8 mouse cellular contexts compared by ENCODE assay signal in the genomic region with DNA sequence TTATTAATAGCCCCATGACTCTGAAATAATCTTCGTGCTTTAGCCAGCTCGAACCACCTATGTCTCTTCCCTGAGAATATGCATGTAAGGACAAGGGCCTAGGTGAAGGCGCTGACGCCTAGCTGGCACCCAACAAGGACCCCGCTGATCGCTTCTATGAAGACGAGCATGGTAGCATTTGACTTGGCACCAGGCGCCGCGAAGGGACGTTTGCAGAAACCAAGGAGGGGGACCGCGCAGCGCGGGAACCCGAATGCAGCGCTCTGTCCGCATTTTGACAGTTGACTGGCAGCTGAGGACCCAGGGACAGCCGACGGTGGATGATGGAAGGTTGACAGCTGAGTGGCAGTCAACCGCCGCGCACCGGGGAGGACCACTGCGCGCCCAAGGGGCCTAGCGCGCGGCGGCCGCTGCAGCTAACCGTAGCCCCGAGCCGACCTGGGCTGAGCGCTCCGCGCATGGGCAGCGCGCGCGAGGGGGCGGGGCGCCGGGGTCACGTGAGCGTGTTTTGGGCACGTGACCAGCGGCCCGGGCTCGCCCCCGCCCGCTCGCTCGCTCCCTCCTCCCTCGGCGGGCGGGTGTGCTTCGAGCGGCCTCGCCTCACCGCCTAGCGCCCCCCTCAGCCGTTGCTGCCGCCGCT. TPM values are rescaled to one million over a fixed set of nuclear protein-coding genes. Genes with fewer than 3 reads are reported as not detected.
DNase-seq lines count a peak whose midpoint lies in the region; ATAC-seq and TF ChIP-seq lines count a peak whose summit lies in the region.

A gene (plus strand): TSS at position 561 of the 640 bp plus-strand sequence.

- 0 out of 2 replicates have a peak, but pooled peaks have one; percentile 77 for TF ChIP-seq POLR2A in bone marrow macrophage, adult 2 months (IDR thresholded peaks at IDR 0.05; ENCODE audit: borderline replicate concordance, low read depth, low read length)
- TF ChIP-seq POLR2A in embryonic fibroblast, embryonic 13.5 days (IDR thresholded peaks at IDR 0.05; ENCODE audit: low read depth, low read length): peak; percentile 95

- DNase-seq in A20 (ENCODE audit: low read depth, low spot score): peak; percentile 95
- DNase-seq in heart, embryonic 10.5 days (ENCODE audit: low spot score): peak; percentile 94
- peak; percentile 98 for DNase-seq in liver
- DNase-seq in spleen, postnatal 4 days (ENCODE audit: low spot score in 2 of 2): peak; percentile 98 to 99

- ATAC-seq in kidney, embryonic 15.5 days (replicated peaks; ENCODE audit: low FRiP score): peak; percentile 93
- peak; percentile 62 for ATAC-seq in monocyte, adult 5-6 weeks (replicated peaks; ENCODE audit: insufficient number of reproducible peaks, low FRiP score, low TSS enrichment, poor library complexity, severe bottlenecking)

- H3K4me3 ChIP-seq in bone marrow macrophage, adult 2 months (ENCODE audit: insufficient read depth, low read length): peak within 1 kb of the TSS; percentile 87
- H3K4me3 ChIP-seq in embryonic fibroblast, embryonic 13.5 days (ENCODE audit: insufficient read depth, low read length): peak within 1 kb of the TSS; percentile 66
- H3K4me3 ChIP-seq in heart, embryonic 10.5 days: peak within 1 kb of the TSS; percentile 100
- H3K4me3 ChIP-seq in kidney, embryonic 15.5 days (replicated peaks): peak within 1 kb of the TSS; percentile 98

- H3K9me3 ChIP-seq in heart, embryonic 10.5 days: no peaks in the 10 kb centered on the region
- no peaks in the 10 kb centered on the region for H3K9me3 ChIP-seq in kidney, embryonic 15.5 days (replicated peaks)

- H3K27me3 ChIP-seq in heart, embryonic 10.5 days (ENCODE audit: insufficient read depth, poor library complexity, severe bottlenecking): no peaks in the 10 kb centered on the region
- no peaks in the 10 kb centered on the region for H3K27me3 ChIP-seq in kidney, embryonic 15.5 days

- TF ChIP-seq CTCF in bone marrow macrophage, adult 2 months (IDR thresholded peaks at IDR 0.05; ENCODE audit: low read depth, low read length): no peak
- no peak for TF ChIP-seq CTCF in embryonic fibroblast, embryonic 13.5 days (IDR thresholded peaks at IDR 0.05; ENCODE audit: borderline replicate concordance, insufficient read depth, low read length)

- peaks cover 34% of the 10 kb centered on the region for H3K4me1 ChIP-seq in bone marrow macrophage, adult 2 months (ENCODE audit: control insufficient read depth, insufficient read depth, low read length)
- H3K4me1 ChIP-seq in embryonic fibroblast, embryonic 13.5 days (ENCODE audit: control insufficient read depth, insufficient read depth, low read length): peaks cover 12% of the 10 kb centered on the region
- H3K4me1 ChIP-seq in heart, embryonic 10.5 days: peaks cover 49% of the 10 kb centered on the region
- H3K4me1 ChIP-seq in kidney, embryonic 15.5 days: peaks cover 46% of the 10 kb centered on the region

- no peaks in the 10 kb centered on the region for H3K36me3 ChIP-seq in heart, embryonic 10.5 days
- H3K36me3 ChIP-seq in kidney, embryonic 15.5 days: no peaks in the 10 kb centered on the region

- under 1% methylated on average over 64 of the region's 65 CpGs for WGBS in heart, embryonic 10.5 days
- WGBS in kidney, embryonic 15.5 days: under 1% methylated on average over 59 of the region's 65 CpGs

- H3K9ac ChIP-seq in kidney, embryonic 15.5 days: peak within 1 kb of the TSS; percentile 100

- peak within 1 kb of the TSS; percentile 41 for H3K27ac ChIP-seq in bone marrow macrophage, adult 2 months (ENCODE audit: insufficient read depth, low read depth, low read length)
- no peak within 1 kb of the TSS for H3K27ac ChIP-seq in embryonic fibroblast, embryonic 13.5 days (ENCODE audit: insufficient read depth, low read length)
- H3K27ac ChIP-seq in heart, embryonic 10.5 days: peak within 1 kb of the TSS; percentile 98
- peak within 1 kb of the TSS; percentile 93 for H3K27ac ChIP-seq in kidney, embryonic 15.5 days

- peak within 1 kb of the TSS; percentile 82 for H3K4me2 ChIP-seq in kidney, embryonic 15.5 days

RNA-seq across cellular contexts. Expression of the gene that starts here (rescaled TPM):
- polyA plus RNA-seq in bone marrow macrophage, adult 2 months (2012; ENCODE audit: insufficient read depth, insufficient read length, missing spikeins): 60.1 and 65.2 TPM in 2 replicates
- 72.7 and 85.3 TPM in 2 replicates for polyA plus RNA-seq in embryonic fibroblast, embryonic 13.5 days (2011; ENCODE audit: insufficient read length, low read depth, missing spikeins)
- polyA plus RNA-seq in heart, embryonic 10.5 days (2016; fragmentation: Nextera tagmentation; extraction: Ambion mirVana): 6.9 and 11.5 TPM in 2 replicates
- polyA plus RNA-seq in kidney, embryonic 15.5 days (2015; fragmentation: Nextera tagmentation; extraction: Ambion mirVana): 13.6 and 14.8 TPM in 2 replicates
- total RNA-seq in monocyte, adult 5-6 weeks (2017): 29.9 to 52.1 TPM (median 44.8 TPM) in 3 replicates
